Mouse (Mus musculus) urinary bladder, postnatal 14 days (tissue): ENCODE measurements at regions not wholly inside any gene's neighbourhood (a gene's known extent, or its start where the extent isn't known, plus 50 kb on each side); places are given as distances from the start of the nearest gene placed in this dataset.

ENCODE experiments used
- DNase-seq: peaks from one replicate; pipeline ENCODE4 v3.0.0; 2021; ENCODE audit warnings: low spot score

DNA sequence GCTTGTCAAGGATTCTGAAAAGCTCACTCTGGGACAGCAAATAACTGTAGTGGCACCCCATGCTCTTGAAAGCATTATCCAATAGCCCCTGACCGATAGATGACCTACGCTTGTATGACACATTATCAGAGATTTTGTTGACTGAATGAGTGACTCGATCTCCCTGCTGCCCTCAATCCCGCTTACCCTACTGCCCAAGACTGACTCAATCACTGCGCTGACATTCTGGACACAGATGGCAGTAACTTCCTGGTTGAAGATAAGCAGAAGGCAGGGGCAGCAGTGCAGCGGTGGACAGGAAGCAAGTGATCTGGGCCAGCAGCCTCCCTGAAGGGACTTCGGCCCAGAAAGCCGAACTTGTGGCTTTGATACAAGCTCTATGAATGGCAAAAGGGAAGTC, 248.7 kb upstream of the Tpk1 start:
- no peak for DNase-seq

- DNase-seq = no peak
These were observed 219.9 kb upstream of the Tpk1 start for GRCm38 (mm10) chr6:43885992-43886391.

DNA sequence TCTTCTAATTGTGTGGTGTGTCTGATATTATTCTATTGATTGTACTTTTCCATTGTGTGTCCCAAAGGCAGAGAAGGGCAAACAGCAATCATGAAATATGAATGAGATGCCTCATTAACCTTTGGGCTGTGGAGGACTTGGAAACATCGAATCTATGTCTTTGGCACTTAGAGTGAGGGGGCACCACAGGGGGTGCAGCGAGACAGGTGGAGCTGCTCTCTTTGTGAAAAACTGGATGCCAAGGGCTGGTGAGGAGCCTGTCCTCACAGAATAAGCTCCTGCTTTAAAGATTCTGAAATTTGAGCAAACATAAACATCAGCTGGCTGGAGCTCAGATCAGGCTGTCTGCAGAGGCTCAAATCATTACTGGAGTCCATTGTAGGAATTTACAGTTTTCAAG, 210.6 kb upstream of the Tpk1 start:
- no peak for DNase-seq

DNA sequence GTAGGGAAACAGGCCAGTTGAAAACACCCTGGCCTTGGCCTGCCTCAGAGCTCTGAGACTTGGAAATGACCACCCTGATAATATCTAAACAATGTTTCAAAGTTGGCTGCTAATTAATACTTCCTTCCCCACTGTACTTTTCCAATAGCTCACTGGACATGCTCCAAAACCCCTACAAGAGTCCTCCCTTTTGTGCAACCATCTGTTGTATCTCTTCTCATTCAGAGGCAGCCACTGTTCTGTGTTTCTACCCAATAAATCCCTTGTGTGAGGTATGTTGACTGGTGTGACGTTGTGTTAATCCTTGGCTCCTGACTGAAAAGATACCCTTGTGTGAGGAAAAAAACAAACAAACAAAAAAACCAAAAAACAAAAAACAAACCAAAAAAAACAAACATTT, 193.3 kb upstream of the Tpk1 start:
- DNase-seq = no peak

- DNase-seq = no peak
These were observed 191.0 kb upstream of the Tpk1 start for GRCm38 (mm10) chr6:43857046-43857445.

- DNase-seq = no peak
These were observed 187.4 kb upstream of the Tpk1 start for GRCm38 (mm10) chr6:43853461-43853860.

GRCm38 (mm10) chr6:43851306-43851705, 185.2 kb upstream of the Tpk1 start:
- DNase-seq = no peak

GRCm38 (mm10) chr6:43838960-43839359, 172.9 kb upstream of the Tpk1 start:
- DNase-seq = peak; percentile 53

DNA sequence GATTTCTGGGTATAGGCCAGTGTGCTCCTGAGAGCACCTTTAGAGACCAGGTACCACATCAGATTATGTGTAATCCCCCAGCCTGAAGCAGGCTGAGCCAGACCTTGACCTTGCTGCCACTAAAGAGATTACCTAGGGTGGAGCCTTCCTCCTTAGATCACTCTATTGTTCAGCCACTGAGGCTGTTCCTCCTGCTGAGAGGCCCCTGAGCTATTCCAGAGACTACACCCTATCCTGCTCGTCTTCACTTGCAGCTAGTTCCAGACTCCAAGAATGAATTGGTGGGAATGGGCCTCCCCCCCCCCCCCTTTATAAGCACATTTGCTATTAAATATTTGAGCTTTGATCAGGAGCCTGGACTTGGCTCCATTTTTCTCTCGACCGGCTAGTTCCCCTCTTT, 163.8 kb upstream of the Tpk1 start:
- no peak for DNase-seq
